Mouse (Mus musculus) heart, postnatal 4 days (tissue): Measurements from ENCODE around the gene Rdh9. TPM values are rescaled to one million over a fixed set of nuclear protein-coding genes. Genes with fewer than 3 reads are reported as not detected.
"Not testable (repeated sequence)": the region's sequence is repeated elsewhere in the genome, so short reads cannot be mapped to it uniquely, and the experiment has no call there.

Experiments used
- DNase-seq: peaks from one replicate; pipeline ENCODE4 v3.0.0; 2021
- total RNA-seq, 2 experiments: library from RNA; stranded (reverse); gene quantifications; 2 replicates each; pipeline ENCODE4 v1.2.3; 2021

Gene Rdh9
- total RNA-seq, 2 experiments from 2014 or later: 0.19 TPM; not detected in 1

- DNase-seq: no peak
Observed at GRCm38 (mm10) chr10:127759181-127760110, 16.7 kb upstream of the Rdh9 start, which contains the start of the genes Rdh1 and Rdh16f1. Gene Rdh1 (plus strand): TSS chr10:127759721. Gene Rdh16f1 (plus strand): TSS chr10:127759787.

GRCm38 (mm10) chr10:127762926-127763325 lies 13.3 kb upstream of the Rdh9 start:
- not testable (repeated sequence) for DNase-seq

- DNase-seq: no peak
Observed at GRCm38 (mm10) chr10:127763914-127764680, 12.1 kb upstream of the Rdh9 start.

- no peak for DNase-seq
Observed at GRCm38 (mm10) chr10:127766564-127766963, 9.6 kb upstream of the Rdh9 start.

- not testable (repeated sequence) for DNase-seq
Observed at GRCm38 (mm10) chr10:127782321-127782720, 6.1 kb downstream of the Rdh9 start.

- DNase-seq: not testable (repeated sequence)
Observed at GRCm38 (mm10) chr10:127785411-127785810, 9.2 kb downstream of the Rdh9 start.

GRCm38 (mm10) chr10:127799295-127799694 lies 23.1 kb downstream of the Rdh9 start:
- DNase-seq: no peak

GRCm38 (mm10) chr10:127800891-127801290 lies 24.7 kb downstream of the Rdh9 start, which contains the start of gene Rdh16:
Gene Rdh16 (plus strand): TSS chr10:127801152.
- no peak for DNase-seq

GRCm38 (mm10) chr10:127801612-127802011 lies 25.4 kb downstream of the Rdh9 start:
- DNase-seq: no peak

GRCm38 (mm10) chr10:127802236-127802635 lies 26.1 kb downstream of the Rdh9 start:
- DNase-seq: no peak

GRCm38 (mm10) chr10:127804416-127804815 lies 28.2 kb downstream of the Rdh9 start:
- DNase-seq: no peak

- no peak for DNase-seq
Observed at GRCm38 (mm10) chr10:127815888-127816287, 39.7 kb downstream of the Rdh9 start.

GRCm38 (mm10) chr10:127817268-127817910 lies 41.2 kb downstream of the Rdh9 start:
- not testable (repeated sequence) for DNase-seq

- DNase-seq: not testable (repeated sequence)
Observed at GRCm38 (mm10) chr10:127821806-127822205, 45.6 kb downstream of the Rdh9 start.

- DNase-seq: peak; percentile 5
Observed at GRCm38 (mm10) chr10:127825386-127825785, 49.2 kb downstream of the Rdh9 start.

- DNase-seq: no peak
Observed at GRCm38 (mm10) chr10:127829121-127829520, 52.9 kb downstream of the Rdh9 start.

- not testable (repeated sequence) for DNase-seq
Observed at GRCm38 (mm10) chr10:127834186-127834585, 58.0 kb downstream of the Rdh9 start.

- no peak for DNase-seq
Observed at GRCm38 (mm10) chr10:127835292-127835691, 59.1 kb downstream of the Rdh9 start.

- not testable (repeated sequence) for DNase-seq
Observed at GRCm38 (mm10) chr10:127837793-127838192, 61.6 kb downstream of the Rdh9 start.

GRCm38 (mm10) chr10:127838539-127838938 lies 62.4 kb downstream of the Rdh9 start:
- no peak for DNase-seq

- no peak for DNase-seq
Observed at GRCm38 (mm10) chr10:127840776-127841175, 64.6 kb downstream of the Rdh9 start.
